Mouse (Mus musculus): ENCODE data around the gene Glmn. TPM values are rescaled to one million over a fixed set of nuclear protein-coding genes. Genes with fewer than 3 reads are reported as not detected.

The Glmn gene
- polyA plus RNA-seq (2016; fragmentation: Nextera tagmentation; extraction: Ambion mirVana): 31.2 and 34.3 TPM in 2 replicates

GRCm38 (mm10) chr5:107597301-107598077, at the start of gene Glmn, which contains the start of gene Rpap2:
Gene Glmn (minus strand): TSS chr5:107597888.
Gene Rpap2 (plus strand): TSS chr5:107597373.
- H3K9me3 ChIP-seq: no peaks in the 10 kb centered on the region
- peak within 1 kb of the TSS; percentile 70 for H3K9ac ChIP-seq
- peaks cover 12% of the 10 kb centered on the region for H3K36me3 ChIP-seq (replicated peaks)
- H3K27ac ChIP-seq: peak within 1 kb of the TSS; percentile 77
- H3K27me3 ChIP-seq: no peaks in the 10 kb centered on the region
- ATAC-seq (ENCODE audit: low FRiP score): peak; percentile 96
- under 1% methylated on average over 46 of the region's 64 CpGs for WGBS
- H3K4me2 ChIP-seq: peak within 1 kb of the TSS; percentile 69
- peak within 1 kb of the TSS; percentile 74 for H3K4me3 ChIP-seq (replicated peaks)
- peaks cover 10% of the 10 kb centered on the region; the same call in 1 of the 2 replicates for H3K4me1 ChIP-seq

GRCm38 (mm10) chr5:107645935-107646334, 48.2 kb upstream of the Glmn start:
- Histone ChIP-seq H3K36me3 (replicated peaks) (no peaks in the 10 kb centered on the region), H3K27me3 (no peaks in the 10 kb centered on the region), H3K4me1 (no peaks in the 10 kb centered on the region), H3K4me2 (no peak overlapping the region), H3K27ac (no peak overlapping the region), H3K9me3 (no peaks in the 10 kb centered on the region), H3K9ac (no peak overlapping the region), H3K4me3 (replicated peaks) (no peak overlapping the region)
- no peak for ATAC-seq (ENCODE audit: low FRiP score)
- WGBS: 74% methylated on average over 2 of the region's 2 CpGs

GRCm38 (mm10) chr5:107644595-107644994, 46.9 kb upstream of the Glmn start:
- WGBS: 96% methylated on average over 2 of the region's 2 CpGs
- H3K27me3 ChIP-seq: no peaks in the 10 kb centered on the region
- H3K9me3 ChIP-seq: no peaks in the 10 kb centered on the region
- no peaks in the 10 kb centered on the region for H3K4me1 ChIP-seq
- H3K27ac ChIP-seq: no peak overlapping the region
- H3K36me3 ChIP-seq (replicated peaks): no peaks in the 10 kb centered on the region
- no peak overlapping the region for H3K4me3 ChIP-seq (replicated peaks)
- H3K4me2 ChIP-seq: no peak overlapping the region
- no peak overlapping the region for H3K9ac ChIP-seq
- ATAC-seq (ENCODE audit: low FRiP score): no peak

GRCm38 (mm10) chr5:107638366-107638765, 40.7 kb upstream of the Glmn start:
- H3K4me1 ChIP-seq: no peaks in the 10 kb centered on the region
- H3K27ac ChIP-seq: no peak overlapping the region
- no peak overlapping the region for H3K9ac ChIP-seq
- H3K9me3 ChIP-seq: no peaks in the 10 kb centered on the region
- H3K4me2 ChIP-seq: no peak overlapping the region
- H3K27me3 ChIP-seq: no peaks in the 10 kb centered on the region
- WGBS: 89% methylated on average over 8 of the region's 8 CpGs
- no peaks in the 10 kb centered on the region; the same call in 1 of the 2 replicates for H3K36me3 ChIP-seq (replicated peaks)
- ATAC-seq (ENCODE audit: low FRiP score): no peak
- H3K4me3 ChIP-seq (replicated peaks): no peak overlapping the region

GRCm38 (mm10) chr5:107637106-107637505, 39.4 kb upstream of the Glmn start:
- Histone ChIP-seq H3K4me3 (replicated peaks) (no peak overlapping the region), H3K4me1 (no peaks in the 10 kb centered on the region)

GRCm38 (mm10) chr5:107633651-107634050, 36.0 kb upstream of the Glmn start:
- WGBS: 85% methylated on average over 4 of the region's 4 CpGs
- ATAC-seq (ENCODE audit: low FRiP score): no peak
- no peak overlapping the region for H3K9ac ChIP-seq

More at GRCm38 (mm10) chr5:107637106-107637505, 39.4 kb upstream of the Glmn start:
- Histone ChIP-seq H3K9me3 (no peaks in the 10 kb centered on the region), H3K9ac (no peak overlapping the region), H3K27ac (no peak overlapping the region), H3K4me2 (no peak overlapping the region), H3K36me3 (replicated peaks) (no peaks in the 10 kb centered on the region; the same call in 1 of the 2 replicates), H3K27me3 (no peaks in the 10 kb centered on the region)
- WGBS: 74% methylated on average over 1 of the region's 1 CpGs
- ATAC-seq (ENCODE audit: low FRiP score): no peak

GRCm38 (mm10) chr5:107621327-107621726, 23.6 kb upstream of the Glmn start:
- Histone ChIP-seq H3K4me2 (no peak overlapping the region), H3K4me3 (replicated peaks) (no peak overlapping the region), H3K4me1 (no peaks in the 10 kb centered on the region), H3K9me3 (no peaks in the 10 kb centered on the region), H3K36me3 (replicated peaks) (peaks cover 32% of the 10 kb centered on the region), H3K27me3 (no peaks in the 10 kb centered on the region), H3K9ac (no peak overlapping the region), H3K27ac (no peak overlapping the region)
- ATAC-seq (ENCODE audit: low FRiP score): no peak
- 92% methylated on average over 3 of the region's 3 CpGs for WGBS

More at GRCm38 (mm10) chr5:107633651-107634050, 36.0 kb upstream of the Glmn start:
- Histone ChIP-seq H3K36me3 (replicated peaks) (peaks cover 3% of the 10 kb centered on the region; the same call in 1 of the 2 replicates), H3K27me3 (no peaks in the 10 kb centered on the region), H3K4me3 (replicated peaks) (no peak overlapping the region), H3K4me2 (no peak overlapping the region), H3K4me1 (no peaks in the 10 kb centered on the region), H3K9me3 (no peaks in the 10 kb centered on the region), H3K27ac (no peak overlapping the region)

GRCm38 (mm10) chr5:107617986-107618385, 20.3 kb upstream of the Glmn start:
- H3K36me3 ChIP-seq (replicated peaks): peaks cover 29% of the 10 kb centered on the region
- no peak overlapping the region for H3K4me3 ChIP-seq (replicated peaks)
- no peaks in the 10 kb centered on the region for H3K4me1 ChIP-seq
- H3K27me3 ChIP-seq: no peaks in the 10 kb centered on the region
- H3K27ac ChIP-seq: no peak overlapping the region
- no peak for ATAC-seq (ENCODE audit: low FRiP score)
- H3K4me2 ChIP-seq: no peak overlapping the region
- H3K9ac ChIP-seq: no peak overlapping the region
- 84% methylated on average over 6 of the region's 6 CpGs for WGBS
- no peaks in the 10 kb centered on the region for H3K9me3 ChIP-seq

- Histone ChIP-seq H3K9ac (no peak overlapping the region), H3K4me3 (replicated peaks) (no peak overlapping the region), H3K4me1 (no peaks in the 10 kb centered on the region), H3K27ac (no peak overlapping the region), H3K9me3 (no peaks in the 10 kb centered on the region), H3K4me2 (no peak overlapping the region), H3K36me3 (replicated peaks) (peaks cover 9% of the 10 kb centered on the region; the same call in 1 of the 2 replicates), H3K27me3 (no peaks in the 10 kb centered on the region)
- 3% methylated on average over 2 of the region's 2 CpGs for WGBS
- 0 out of 2 replicates have a peak, but pooled peaks have one; percentile 36 for ATAC-seq (ENCODE audit: low FRiP score)
These were observed 13.5 kb upstream of the Glmn start for GRCm38 (mm10) chr5:107611224-107611623.

GRCm38 (mm10) chr5:107598380-107598779, 692 bp upstream of the Glmn start:
- Histone ChIP-seq H3K4me1 (peaks cover 10% of the 10 kb centered on the region; the same call in 1 of the 2 replicates), H3K4me2 (peak overlapping the region; percentile 69), H3K4me3 (replicated peaks) (peak overlapping the region; percentile 74), H3K27me3 (no peaks in the 10 kb centered on the region), H3K9me3 (no peaks in the 10 kb centered on the region), H3K9ac (peak overlapping the region; percentile 70), H3K36me3 (replicated peaks) (peaks cover 17% of the 10 kb centered on the region), H3K27ac (no peak overlapping the region)
- ATAC-seq (ENCODE audit: low FRiP score): no peak
- 20% methylated on average over 4 of the region's 4 CpGs for WGBS

- 91% methylated on average over 9 of the region's 9 CpGs for WGBS
- no peak overlapping the region for H3K27ac ChIP-seq
- no peaks in the 10 kb centered on the region for H3K4me1 ChIP-seq
- H3K9ac ChIP-seq: no peak overlapping the region
- H3K9me3 ChIP-seq: no peaks in the 10 kb centered on the region
- no peaks in the 10 kb centered on the region for H3K27me3 ChIP-seq
- no peak overlapping the region for H3K4me3 ChIP-seq (replicated peaks)
- H3K36me3 ChIP-seq (replicated peaks): peaks cover 39% of the 10 kb centered on the region
- H3K4me2 ChIP-seq: no peak overlapping the region
- ATAC-seq (ENCODE audit: low FRiP score): no peak
These were observed 28.5 kb downstream of the Glmn start for GRCm38 (mm10) chr5:107569148-107569547.

GRCm38 (mm10) chr5:107556969-107557368, 40.7 kb downstream of the Glmn start:
- Histone ChIP-seq H3K9me3 (no peaks in the 10 kb centered on the region), H3K4me2 (no peak overlapping the region), H3K9ac (no peak overlapping the region), H3K27me3 (no peaks in the 10 kb centered on the region), H3K4me1 (no peaks in the 10 kb centered on the region), H3K36me3 (replicated peaks) (peaks cover 30% of the 10 kb centered on the region; the same call in 1 of the 2 replicates), H3K27ac (no peak overlapping the region), H3K4me3 (replicated peaks) (no peak overlapping the region)
- no peak for ATAC-seq (ENCODE audit: low FRiP score)
- WGBS: 89% methylated on average over 3 of the region's 3 CpGs

- H3K4me3 ChIP-seq (replicated peaks): no peak overlapping the region
- H3K9me3 ChIP-seq: no peaks in the 10 kb centered on the region
- H3K36me3 ChIP-seq (replicated peaks): peaks cover 30% of the 10 kb centered on the region
- no peaks in the 10 kb centered on the region for H3K27me3 ChIP-seq
- H3K4me1 ChIP-seq: no peaks in the 10 kb centered on the region
- no peak overlapping the region for H3K27ac ChIP-seq
- ATAC-seq (ENCODE audit: low FRiP score): no peak
- H3K4me2 ChIP-seq: no peak overlapping the region
- WGBS: 93% methylated on average over 5 of the region's 5 CpGs
- no peak overlapping the region for H3K9ac ChIP-seq
These were observed 43.4 kb downstream of the Glmn start for GRCm38 (mm10) chr5:107554336-107554735.

All from forebrain, embryonic 12.5 days (tissue).